Mouse (Mus musculus): ENCODE measurements around the gene Dock9.

Dock9 gene

GRCm38 (mm10) chr14:121585906-121586765 is 211.5 kb downstream of the Dock9 start:
- no peak for DNase-seq (ENCODE audit: low spot score)

GRCm38 (mm10) chr14:121579055-121579454 is 218.6 kb downstream of the Dock9 start:
- no peak for DNase-seq (ENCODE audit: low spot score)

GRCm38 (mm10) chr14:121573391-121573790 is 224.2 kb downstream of the Dock9 start:
- no peak for DNase-seq (ENCODE audit: low spot score)

- no peak for DNase-seq (ENCODE audit: low spot score)
Measured at GRCm38 (mm10) chr14:121566794-121567201, 230.8 kb downstream of the Dock9 start.

- DNase-seq (ENCODE audit: low spot score) = no peak
Measured at GRCm38 (mm10) chr14:121565930-121566329, 231.7 kb downstream of the Dock9 start.

GRCm38 (mm10) chr14:121564656-121565055 is 233.0 kb downstream of the Dock9 start:
- no peak for DNase-seq (ENCODE audit: low spot score)

- no peak for DNase-seq (ENCODE audit: low spot score)
Measured at GRCm38 (mm10) chr14:121563954-121564353, 233.7 kb downstream of the Dock9 start.

- no peak for DNase-seq (ENCODE audit: low spot score)
Measured at GRCm38 (mm10) chr14:121559026-121559425, 238.6 kb downstream of the Dock9 start.

- DNase-seq (ENCODE audit: low spot score) = no peak
Measured at GRCm38 (mm10) chr14:121556401-121557315, 241.0 kb downstream of the Dock9 start.

- DNase-seq (ENCODE audit: low spot score) = no peak
Measured at GRCm38 (mm10) chr14:121553785-121554184, 243.9 kb downstream of the Dock9 start.

GRCm38 (mm10) chr14:121552586-121552985 is 245.1 kb downstream of the Dock9 start:
- DNase-seq (ENCODE audit: low spot score) = no peak

- DNase-seq (ENCODE audit: low spot score) = no peak
Measured at GRCm38 (mm10) chr14:121549834-121550233, 247.8 kb downstream of the Dock9 start.

- DNase-seq (ENCODE audit: low spot score) = no peak
Measured at GRCm38 (mm10) chr14:121547745-121548144, 249.9 kb downstream of the Dock9 start.

GRCm38 (mm10) chr14:121546621-121547020 is 251.0 kb downstream of the Dock9 start:
- no peak for DNase-seq (ENCODE audit: low spot score)

GRCm38 (mm10) chr14:121545551-121546331 is 251.9 kb downstream of the Dock9 start:
- DNase-seq (ENCODE audit: low spot score) = no peak

GRCm38 (mm10) chr14:121541262-121541661 is 256.4 kb downstream of the Dock9 start:
- DNase-seq (ENCODE audit: low spot score) = no peak

GRCm38 (mm10) chr14:121534501-121534900 is 263.1 kb downstream of the Dock9 start:
- DNase-seq (ENCODE audit: low spot score) = no peak

- DNase-seq (ENCODE audit: low spot score) = no peak
Measured at GRCm38 (mm10) chr14:121530853-121531252, 266.8 kb downstream of the Dock9 start.

- no peak for DNase-seq (ENCODE audit: low spot score)
Measured at GRCm38 (mm10) chr14:121527883-121528282, 269.8 kb downstream of the Dock9 start.

- DNase-seq (ENCODE audit: low spot score) = no peak
Measured at GRCm38 (mm10) chr14:121527201-121527600, 270.4 kb downstream of the Dock9 start.

GRCm38 (mm10) chr14:121521709-121522108 is 275.9 kb downstream of the Dock9 start:
- DNase-seq (ENCODE audit: low spot score) = no peak

- no peak for DNase-seq (ENCODE audit: low spot score)
Measured at GRCm38 (mm10) chr14:121516881-121517280, 280.8 kb downstream of the Dock9 start.

All from urinary bladder, postnatal 10 days (tissue).